Mouse (Mus musculus) CD4-positive, CD25-positive, alpha-beta regulatory T cell (primary cell): Measurements from ENCODE around the gene Atp1b4. TPM values are rescaled to one million over a fixed set of nuclear protein-coding genes. Genes with fewer than 3 reads are reported as not detected.

Experiments
- polyA plus RNA-seq: library from polyadenylated mRNA; unstranded; fragments of 100-300 nt; shearing (Covaris generic); gene quantifications from one replicate; pipeline ENCODE4 v1.2.1, GENCODE M21; 2017

Atp1b4 gene
- polyA plus RNA-seq = not detected

DNA sequence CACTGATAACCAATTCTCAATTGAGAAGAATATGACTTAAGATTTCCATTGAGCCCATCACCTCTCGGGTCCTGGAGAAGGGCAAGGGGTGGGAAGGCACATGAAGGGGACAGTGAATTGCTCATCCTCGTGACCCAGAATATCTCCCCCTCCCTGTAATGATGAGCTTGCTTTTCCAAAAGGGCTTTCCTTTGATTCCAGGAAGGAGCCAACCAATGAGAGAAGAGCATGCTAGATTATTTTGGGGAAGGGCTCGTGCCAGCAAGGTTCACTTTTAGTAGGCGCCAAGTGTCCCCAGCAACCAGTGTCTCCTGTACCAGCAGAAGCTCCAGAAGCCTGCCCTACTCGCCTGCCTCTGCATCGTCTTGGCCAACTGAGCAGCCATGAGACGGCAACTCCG lies at the start of gene Atp1b4:
Atp1b4 (plus strand) TSS at position 301 of the 400 bp plus-strand sequence.

Other genes with a start within 250 kb of the Atp1b4 start
- not detected for gene Rhox10, start 249.7 kb upstream of the Atp1b4 start, polyA plus RNA-seq
- not detected for gene Rhox11, start 231.0 kb upstream of the Atp1b4 start, polyA plus RNA-seq
- not detected for gene Rhox12, start 205.3 kb upstream of the Atp1b4 start, polyA plus RNA-seq
- not detected for gene Rhox13, start 195.0 kb upstream of the Atp1b4 start, polyA plus RNA-seq
- 2.0 TPM for gene Zbtb33, start 126.4 kb upstream of the Atp1b4 start, polyA plus RNA-seq
- 0.73 TPM for gene Tmem255a, start 63.7 kb upstream of the Atp1b4 start, polyA plus RNA-seq
- 44.7 TPM for gene Lamp2, start 140.3 kb downstream of the Atp1b4 start, polyA plus RNA-seq